Mouse (Mus musculus) myocyte (in vitro differentiated cells): ENCODE measurements at regions not wholly inside any gene's neighbourhood (a gene's known extent, or its start where the extent isn't known, plus 50 kb on each side); places are given as distances from the start of the nearest gene placed in this dataset.

ENCODE experiments used
- CEBPB ChIP-seq: IDR thresholded peaks from 2 replicates; pipeline ENCODE4 v1.6.1; 2011; ENCODE audit warnings: mild to moderate bottlenecking, moderate library complexity; ENCODE audit not compliant: poor library complexity, insufficient read depth, severe bottlenecking
- E2F4 ChIP-seq: IDR thresholded peaks from one replicate; pipeline ENCODE4 v1.6.1; 2011; ENCODE audit warnings: mild to moderate bottlenecking, control low read depth, moderate library complexity; ENCODE audit not compliant: insufficient read depth
- MAX ChIP-seq: IDR thresholded peaks from one replicate; pipeline ENCODE4 v1.6.1; 2011; ENCODE audit warnings: low read depth, mild to moderate bottlenecking, control low read depth
- MYOG ChIP-seq, 3 experiments: IDR thresholded peaks; one replicate each; pipeline ENCODE4 v1.6.1; 2011; ENCODE audit warnings: control low read depth in 2 of 3, low read depth in 2 of 3, mild to moderate bottlenecking in 2 of 3; ENCODE audit not compliant: insufficient read length in 2 of 3, control insufficient read depth in 1 of 3, insufficient read depth in 1 of 3
- POLR2A ChIP-seq: IDR thresholded peaks from one replicate; pipeline ENCODE4 v1.6.1; 2011; ENCODE audit warnings: low read depth, mild to moderate bottlenecking, control low read depth, moderate library complexity; ENCODE audit not compliant: insufficient read length
- POLR2AphosphoS2 ChIP-seq: IDR thresholded peaks from one replicate; pipeline ENCODE4 v1.6.1; 2011; ENCODE audit warnings: low read depth, control low read depth; ENCODE audit not compliant: insufficient read length

DNA sequence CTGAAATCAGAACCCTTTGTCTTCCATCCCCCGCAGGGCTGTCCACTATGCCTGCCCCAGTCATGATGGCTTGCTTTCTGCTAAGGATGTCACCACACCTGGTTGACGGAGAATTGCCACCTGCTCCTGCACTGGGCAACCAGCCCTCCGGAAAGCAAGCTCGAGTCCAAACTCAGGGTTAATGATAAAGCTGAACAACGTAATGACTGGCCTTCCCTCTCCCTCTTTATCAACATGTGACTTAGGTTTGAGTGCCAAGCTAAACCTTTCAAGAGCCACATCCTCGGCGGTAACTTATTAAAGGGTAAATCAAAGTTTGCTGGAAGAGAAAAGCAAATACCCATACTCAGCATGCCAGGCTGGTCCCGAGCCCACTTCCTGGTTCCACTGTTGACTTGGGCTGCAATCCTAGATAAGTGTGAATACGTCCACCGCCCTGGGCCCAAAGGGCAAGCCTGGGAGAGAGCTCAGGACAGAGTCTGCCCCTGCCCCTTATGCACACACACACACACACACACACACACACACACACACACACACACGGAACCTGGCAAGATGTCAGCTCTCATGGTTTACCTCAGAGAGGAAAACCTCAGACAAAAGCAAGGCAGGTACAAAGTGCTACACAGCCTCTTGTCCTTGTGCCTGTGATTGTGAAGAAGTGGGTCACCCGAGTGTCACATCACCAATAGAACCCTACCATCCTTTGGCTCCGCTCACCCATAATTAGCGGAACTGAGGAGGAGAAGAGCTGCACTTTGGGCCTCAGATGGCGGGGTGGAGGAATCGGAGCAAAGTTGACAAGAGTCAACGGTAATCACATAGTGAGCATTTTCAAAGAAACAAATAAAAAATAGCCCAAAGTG lies 116.0 kb downstream of the Tomm20 start:
- TF ChIP-seq POLR2A (no peak), CEBPB (no peak), POLR2AphosphoS2 (no peak), MAX (no peak), MYOG (IDR thresholded peaks at IDR 0.05; ENCODE audit: control insufficient read depth in 1 of 3, insufficient read depth in 1 of 3, insufficient read length in 2 of 3, low read depth in 2 of 3) (no peak), E2F4 (no peak)
